Mouse (Mus musculus) kidney, postnatal 14 days (tissue): ENCODE measurements at regions not wholly inside any gene's neighbourhood (a gene's known extent, or its start where the extent isn't known, plus 50 kb on each side); places are given as distances from the start of the nearest gene placed in this dataset.
A peak's percentile ranks its signal among the peaks of the same experiment; 100 is the strongest.

Experiments
- DNase-seq: peaks from one replicate; pipeline ENCODE4 v3.0.0; 2022; ENCODE audit warnings: mixed read lengths

- no peak for DNase-seq
Measured at GRCm38 (mm10) chr9:69705942-69706341, 54.8 kb downstream of the Foxb1 start.

- DNase-seq = no peak
Measured at GRCm38 (mm10) chr9:69705071-69705470, 55.7 kb downstream of the Foxb1 start.

GRCm38 (mm10) chr9:69703731-69704130 is 57.0 kb downstream of the Foxb1 start:
- DNase-seq = no peak

GRCm38 (mm10) chr9:69702156-69702928 is 58.4 kb downstream of the Foxb1 start:
- no peak for DNase-seq

GRCm38 (mm10) chr9:69700696-69701095 is 60.0 kb downstream of the Foxb1 start:
- no peak for DNase-seq

GRCm38 (mm10) chr9:69691756-69692155 is 69.0 kb downstream of the Foxb1 start:
- DNase-seq = no peak

GRCm38 (mm10) chr9:69687349-69688123 is 73.2 kb downstream of the Foxb1 start:
- DNase-seq = no peak

- DNase-seq = no peak
Measured at GRCm38 (mm10) chr9:69686766-69687165, 74.0 kb downstream of the Foxb1 start.

GRCm38 (mm10) chr9:69685630-69686029 is 75.1 kb downstream of the Foxb1 start:
- no peak for DNase-seq

GRCm38 (mm10) chr9:69681372-69682213 is 79.1 kb downstream of the Foxb1 start:
- DNase-seq = peak; percentile 12

- no peak for DNase-seq
Measured at GRCm38 (mm10) chr9:69678634-69679033, 82.1 kb downstream of the Foxb1 start.

- DNase-seq = no peak
Measured at GRCm38 (mm10) chr9:69673463-69674105, 87.2 kb downstream of the Foxb1 start.

GRCm38 (mm10) chr9:69672657-69673462 is 87.9 kb downstream of the Foxb1 start:
- DNase-seq = no peak

- DNase-seq = no peak
Measured at GRCm38 (mm10) chr9:69671199-69671598, 89.5 kb downstream of the Foxb1 start.

- no peak for DNase-seq
Measured at GRCm38 (mm10) chr9:69670551-69671044, 90.1 kb downstream of the Foxb1 start.

- no peak for DNase-seq
Measured at GRCm38 (mm10) chr9:69669611-69670550, 90.9 kb downstream of the Foxb1 start.

GRCm38 (mm10) chr9:69668475-69669090 is 92.2 kb downstream of the Foxb1 start:
- no peak for DNase-seq

- DNase-seq = no peak
Measured at GRCm38 (mm10) chr9:69667064-69667533, 93.6 kb downstream of the Foxb1 start.

- no peak for DNase-seq
Measured at GRCm38 (mm10) chr9:69664201-69664600, 96.5 kb downstream of the Foxb1 start.

GRCm38 (mm10) chr9:69662394-69662793 is 98.3 kb downstream of the Foxb1 start:
- DNase-seq = peak; percentile 2
